Mouse (Mus musculus) layer of hippocampus, postnatal 25 days (tissue): ENCODE results near the gene Kirrel2. TPM values are rescaled to one million over a fixed set of nuclear protein-coding genes. Genes with fewer than 3 reads are reported as not detected.

Experiments used
- DNase-seq, 2 experiments: peaks; one replicate each; pipeline ENCODE4 v3.0.0; 2022; ENCODE audit warnings: mixed read lengths in 2 of 2, low spot score in 1 of 2; ENCODE audit errors: extremely low spot score in 1 of 2
- total RNA-seq, 2 experiments: library from RNA; stranded (reverse); gene quantifications; 2 replicates each; pipeline ENCODE4 v1.2.3; 2021

Kirrel2 gene
- total RNA-seq, 2 experiments from 2014 or later = 15.3 to 16.4 TPM

DNA sequence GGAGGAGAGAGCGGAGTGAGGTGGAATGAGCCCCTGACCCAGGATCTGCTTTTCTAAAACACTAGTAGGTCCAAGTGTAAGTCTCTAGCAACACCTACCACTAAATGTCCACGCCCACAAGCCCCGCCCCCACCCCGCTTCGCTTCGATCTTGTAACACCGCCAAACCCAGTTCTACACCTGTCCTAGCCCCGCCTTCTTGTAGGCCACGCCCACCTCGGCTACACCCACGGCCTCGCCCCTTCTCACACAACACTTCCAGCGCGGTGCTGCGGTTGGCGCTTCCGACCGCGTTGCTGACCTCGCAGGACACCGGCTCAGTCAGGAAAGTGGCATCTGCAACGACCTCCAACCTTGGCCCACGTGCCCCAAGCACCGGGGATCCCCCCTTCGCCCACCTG, 3.7 kb downstream of the Kirrel2 start:
- no peak for DNase-seq

DNA sequence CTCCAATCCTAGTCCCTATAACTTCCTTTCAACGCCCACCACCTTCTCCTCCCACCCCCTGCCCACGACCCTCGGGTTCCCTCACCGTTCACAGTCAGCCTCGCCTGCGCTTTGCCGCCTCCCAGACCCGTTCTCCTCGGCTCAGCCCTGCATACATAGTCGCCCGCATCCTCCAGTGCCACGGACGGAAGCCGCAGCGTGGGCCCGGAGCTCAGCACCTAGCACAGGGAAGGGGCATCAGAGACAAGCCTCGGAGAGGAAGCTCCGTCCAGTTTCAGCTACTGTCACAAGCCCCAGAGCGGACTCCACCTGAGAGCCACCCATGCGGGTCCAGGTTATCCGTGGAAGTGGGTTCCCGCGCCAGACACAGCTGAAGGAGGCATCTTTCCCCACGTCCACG, 4.2 kb downstream of the Kirrel2 start:
- DNase-seq = no peak

DNA sequence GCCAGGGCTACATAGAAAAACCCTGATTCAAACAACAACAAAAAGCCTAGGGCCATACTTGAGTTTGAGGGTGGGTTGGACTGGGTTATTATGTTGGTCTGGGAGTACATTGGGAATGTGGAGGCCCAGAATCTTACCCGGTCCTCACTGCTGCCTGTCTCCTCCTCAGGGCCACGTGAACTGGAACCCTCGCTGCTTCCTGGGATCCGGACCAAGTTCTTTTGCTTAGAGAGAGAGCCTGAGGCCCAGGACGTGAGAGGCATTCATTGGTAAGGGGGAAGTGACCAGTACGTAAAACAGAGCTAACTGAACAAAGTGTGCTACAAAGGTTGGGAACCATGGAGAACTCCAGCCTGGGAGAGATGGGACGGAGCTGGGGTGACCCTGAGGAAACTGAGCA, 7.2 kb downstream of the Kirrel2 start:
- DNase-seq = no peak

DNA sequence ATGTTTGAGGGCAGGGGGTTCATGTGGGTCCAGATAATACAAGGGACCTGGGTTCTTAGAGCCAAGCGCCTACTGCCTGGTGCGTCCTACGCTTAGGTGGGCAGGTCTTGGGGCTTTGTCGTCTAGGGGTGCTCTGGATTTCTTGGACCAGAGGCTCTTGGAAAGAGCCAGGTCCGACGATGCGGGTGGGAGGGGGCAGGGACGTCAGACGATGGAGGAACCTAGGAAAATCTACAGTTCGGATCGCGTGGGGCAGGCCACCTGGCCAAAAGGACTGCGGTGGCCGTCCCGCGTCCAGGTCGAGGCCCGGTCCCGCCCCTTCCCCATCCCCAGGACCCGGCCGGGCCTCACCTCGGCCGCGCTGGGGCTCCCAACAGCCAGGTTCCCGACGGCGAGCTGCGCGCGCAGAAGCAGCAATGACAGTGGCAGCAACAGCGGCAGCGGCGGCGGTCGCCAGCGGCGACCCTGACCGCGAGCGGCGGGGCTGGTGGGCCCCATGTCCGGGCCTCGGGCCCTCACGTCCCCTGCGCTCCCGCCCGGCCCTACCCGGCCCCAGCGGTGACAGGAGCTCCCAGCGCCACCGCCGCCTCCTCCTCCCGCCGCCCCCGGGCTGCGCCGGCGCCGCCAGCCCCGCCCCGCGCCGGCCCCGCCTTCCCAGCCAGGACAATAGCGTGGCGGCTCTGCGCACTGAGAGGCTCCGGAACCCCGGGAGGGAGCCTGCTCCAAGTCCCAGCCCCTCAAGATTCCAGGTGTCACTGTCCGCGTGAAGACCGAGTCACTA, 12.3 kb downstream of the Kirrel2 start, which contains the start of gene Aplp1:
TSS of gene Aplp1 (minus strand) at position 565 of the 781 bp plus-strand sequence.
- peak; percentile 74 to 77 for DNase-seq

DNA sequence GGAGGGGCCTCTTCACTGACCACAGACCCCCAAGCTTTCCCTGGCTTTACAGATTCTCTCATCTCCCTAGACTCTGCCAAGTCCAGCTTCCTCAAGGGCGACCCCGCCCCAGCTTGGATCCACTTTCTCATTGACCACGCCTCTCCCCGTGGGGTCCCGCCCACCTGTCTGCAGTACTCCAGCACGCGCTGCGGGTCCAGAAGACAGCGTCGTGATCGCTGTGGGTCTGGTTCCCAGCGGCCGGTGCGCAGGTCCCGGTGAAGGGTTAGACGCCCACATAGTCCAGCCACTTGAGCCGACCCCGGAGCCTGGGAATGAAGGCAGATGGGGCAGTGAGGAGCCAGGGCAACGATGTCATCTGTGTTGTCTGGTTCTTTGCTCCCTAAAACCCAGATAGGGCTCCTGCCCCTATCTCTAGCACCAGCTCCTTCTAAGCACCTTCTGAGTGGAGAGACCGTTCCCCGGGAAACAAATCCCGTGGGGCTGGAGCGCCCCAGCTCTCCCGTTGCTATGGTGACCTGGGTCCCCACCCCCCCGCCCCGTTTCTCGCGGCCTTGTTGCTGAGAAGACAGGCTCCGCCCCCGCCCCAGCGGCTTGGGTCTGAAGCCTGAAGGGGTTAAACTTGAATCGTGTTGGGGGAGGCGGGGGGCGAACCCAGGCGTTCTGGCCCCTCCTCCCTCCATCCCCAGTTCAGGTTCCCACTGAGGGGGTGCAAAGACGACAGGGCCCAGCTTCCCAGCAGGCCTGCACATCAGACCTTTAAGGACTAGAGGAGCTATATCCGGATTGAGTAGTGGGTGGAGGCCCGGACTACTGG, 13.1 kb downstream of the Kirrel2 start:
- peak in 1 of 2 experiments; percentile 55 for DNase-seq

DNA sequence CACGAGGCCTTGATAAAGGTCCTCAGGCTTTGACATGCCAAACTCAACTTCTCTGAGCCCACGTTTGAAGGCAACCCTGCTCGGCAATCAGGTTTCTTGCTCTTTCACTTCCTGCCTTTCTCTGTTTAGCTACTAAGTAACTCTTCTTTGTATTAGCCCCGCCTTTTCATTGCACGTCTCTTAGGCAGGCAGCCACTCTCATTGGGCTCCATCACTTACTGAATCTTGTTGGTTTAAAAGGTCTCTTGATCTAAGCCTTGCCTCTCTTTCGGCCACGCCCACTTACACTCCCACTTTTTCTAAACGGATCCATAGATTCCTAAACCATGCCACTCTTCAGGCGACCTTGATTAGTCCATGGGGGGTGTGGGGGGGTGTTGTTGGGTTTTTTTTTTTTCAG, 13.8 kb downstream of the Kirrel2 start:
- DNase-seq = no peak

DNA sequence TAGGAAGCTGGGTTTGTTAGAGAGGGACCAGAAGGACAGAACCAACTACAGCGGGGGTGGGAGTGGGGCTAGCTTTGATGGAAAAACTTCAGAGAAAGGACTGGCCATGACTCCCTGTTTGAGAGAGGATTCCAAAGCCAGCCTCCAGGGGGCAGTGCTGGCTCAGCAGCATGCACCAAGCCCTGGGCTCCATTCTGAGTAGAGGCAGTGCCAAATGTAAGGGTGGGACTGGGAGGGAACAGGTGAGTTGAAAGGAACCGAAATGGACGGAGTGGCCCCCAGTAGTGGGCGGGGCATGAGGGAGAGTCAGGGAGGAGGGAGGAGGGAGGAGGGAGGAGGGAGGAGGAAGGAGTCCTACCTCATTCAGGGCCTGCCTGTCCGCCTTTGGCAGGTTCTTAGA, 16.8 kb downstream of the Kirrel2 start:
- DNase-seq = peak in 1 of 2 experiments; percentile 77

DNA sequence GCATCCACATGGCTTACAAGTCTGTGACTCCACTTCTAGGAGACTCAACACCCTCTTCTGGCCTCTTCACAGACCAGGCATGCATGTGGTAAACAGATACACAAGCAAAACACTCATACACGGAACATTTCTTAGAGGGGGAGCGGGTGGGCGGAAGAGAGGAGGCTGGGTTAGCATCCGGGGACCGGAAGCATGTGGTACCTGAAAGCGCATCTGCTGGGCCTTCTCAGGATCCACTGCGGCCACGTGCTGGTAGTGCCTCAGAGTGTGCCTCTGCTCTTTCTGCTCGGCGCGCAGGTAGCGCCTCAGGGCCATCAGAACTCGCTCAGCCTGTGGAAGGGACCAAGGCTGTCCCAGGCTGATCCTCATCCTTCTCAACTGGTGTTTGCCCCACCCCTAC, 17.8 kb downstream of the Kirrel2 start:
- no peak for DNase-seq

DNA sequence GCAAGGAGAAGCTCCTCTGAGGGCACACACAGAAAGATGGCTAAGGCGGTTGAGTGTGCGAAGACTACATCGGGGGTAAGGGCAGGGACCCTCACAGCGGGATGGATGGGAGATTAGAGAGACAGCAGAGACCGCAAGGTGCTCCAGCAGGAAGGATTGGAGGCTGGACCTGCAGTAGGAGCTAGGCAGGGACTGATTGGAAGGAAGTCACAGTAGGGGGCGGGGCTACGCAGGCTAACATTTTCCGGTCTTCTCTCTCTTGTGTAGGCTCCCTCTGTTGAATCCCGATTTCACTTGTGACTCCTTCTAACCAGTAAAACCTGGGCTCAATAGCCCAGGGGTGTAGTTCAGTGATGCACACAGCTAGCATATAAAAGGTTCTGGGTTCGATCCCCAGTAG, 20.6 kb downstream of the Kirrel2 start:
- no peak for DNase-seq

DNA sequence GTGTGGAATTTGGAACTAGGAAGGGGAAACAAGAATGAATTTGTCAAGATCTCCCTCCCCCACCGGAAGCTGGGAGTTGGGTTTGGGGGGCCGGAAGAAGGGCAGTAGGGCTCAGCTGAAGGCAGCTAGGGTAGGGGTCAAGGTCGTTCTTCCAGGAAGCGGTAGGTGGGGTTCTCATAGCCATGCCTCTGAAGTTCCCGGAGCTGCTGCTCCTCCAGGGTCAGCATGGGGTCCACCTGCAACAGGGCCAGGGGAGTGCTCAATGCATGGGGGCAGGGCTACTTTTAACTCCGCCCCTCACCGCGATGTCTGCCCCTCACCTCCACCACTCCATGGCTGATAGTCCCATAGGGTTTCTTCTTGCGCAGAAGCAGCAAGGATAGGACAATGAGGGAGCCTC, 22.3 kb downstream of the Kirrel2 start:
- no peak for DNase-seq

DNA sequence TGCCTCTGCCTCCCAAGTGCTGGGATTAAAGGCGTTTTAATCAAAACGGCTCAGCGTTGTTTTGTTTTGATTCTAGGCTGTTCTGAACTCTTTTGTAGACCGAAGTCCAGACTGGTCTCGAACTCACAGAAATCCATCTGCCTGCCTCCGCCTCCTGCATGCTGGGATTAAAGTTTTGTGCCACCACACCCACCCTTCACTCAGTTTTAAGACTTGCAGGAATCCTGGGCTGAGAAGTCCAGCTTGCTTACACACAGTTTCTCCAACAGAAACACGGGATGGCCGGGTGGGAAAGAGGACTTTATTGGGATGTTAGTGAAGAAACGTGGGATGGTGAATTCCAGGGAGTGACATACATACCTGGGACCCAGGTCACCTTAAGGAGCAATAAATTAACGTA, 22.8 kb downstream of the Kirrel2 start:
- no peak for DNase-seq

DNA sequence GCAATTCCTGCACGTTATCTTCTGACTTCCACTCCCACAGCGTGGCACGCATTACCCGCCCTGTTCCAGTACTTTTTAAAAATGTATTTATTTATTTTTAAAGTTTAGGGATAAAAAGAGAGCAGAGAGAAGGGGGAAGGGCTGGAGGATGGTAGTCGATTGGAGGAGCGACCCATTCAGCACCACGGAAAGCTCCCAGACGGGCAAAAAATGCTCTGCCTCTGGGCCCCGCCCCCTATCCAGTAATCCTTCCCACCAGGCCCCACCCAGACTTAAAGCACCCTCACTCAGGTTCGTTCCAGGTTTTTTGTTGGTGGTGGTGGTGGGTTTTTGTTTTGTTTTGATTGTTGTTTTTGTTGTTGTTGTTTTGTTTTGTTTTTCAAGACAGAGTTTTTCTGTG, 23.3 kb downstream of the Kirrel2 start:
- peak in 1 of 2 experiments; percentile 37 for DNase-seq

DNA sequence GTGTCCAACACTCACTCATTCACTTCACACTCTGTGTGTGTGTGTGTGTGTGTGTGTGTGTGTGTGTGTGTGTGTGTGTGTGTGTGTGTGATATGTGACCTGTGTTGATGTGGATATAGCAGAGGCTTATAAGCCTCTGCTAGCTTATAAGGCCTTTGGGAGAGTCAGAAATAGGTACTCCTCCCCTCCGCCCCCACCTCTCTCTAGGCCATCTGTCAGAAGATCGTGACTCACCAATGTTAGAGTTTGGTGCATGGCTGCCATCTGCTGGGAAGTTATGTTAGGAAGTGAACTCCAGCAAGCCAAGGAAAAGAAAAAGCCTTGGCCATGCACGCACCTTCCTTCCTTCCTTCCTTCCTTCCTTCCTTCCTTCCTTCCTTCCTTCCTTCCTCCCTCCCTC, 25.7 kb downstream of the Kirrel2 start:
- DNase-seq = peak; percentile 60 to 74

DNA sequence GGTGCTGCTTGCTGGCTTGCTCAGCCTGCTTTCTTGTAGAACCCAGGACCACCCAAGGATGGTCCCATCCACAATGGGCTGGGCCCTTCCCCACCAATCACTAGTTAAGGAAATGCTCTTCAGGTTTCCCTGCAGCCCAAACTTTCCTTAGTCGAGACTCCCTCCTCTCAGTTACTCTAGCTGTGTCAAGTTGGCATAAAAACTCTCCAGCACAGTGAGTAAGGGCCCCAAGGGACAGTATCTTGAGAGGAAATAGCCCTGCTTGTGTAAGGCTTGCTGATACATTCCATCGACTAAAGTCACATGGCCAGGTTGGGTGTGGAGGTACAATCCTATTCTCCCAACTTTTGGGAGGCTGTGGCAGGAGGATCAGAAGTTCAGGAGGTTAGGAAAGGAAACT, 27.3 kb downstream of the Kirrel2 start:
- DNase-seq = no peak

DNA sequence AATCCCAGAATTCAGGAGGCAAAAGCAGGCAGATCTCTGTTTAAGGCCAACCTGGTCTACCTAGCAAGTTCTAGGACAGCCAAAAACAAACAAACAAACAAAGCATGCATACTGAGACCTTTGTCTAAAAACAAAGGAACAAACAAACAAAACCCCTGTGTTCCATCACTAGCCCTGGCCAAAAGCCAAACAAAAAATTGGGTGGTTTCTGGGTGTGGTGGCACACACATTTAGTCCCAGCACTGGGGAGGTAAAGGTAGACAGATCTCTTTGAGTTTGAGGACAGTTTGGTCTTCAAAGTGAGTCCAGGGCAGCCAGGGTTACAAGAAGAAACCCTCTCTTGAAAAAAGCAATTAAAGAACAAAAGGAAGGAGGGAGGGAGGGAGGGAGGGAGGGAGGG, 28.2 kb downstream of the Kirrel2 start:
- DNase-seq = no peak

DNA sequence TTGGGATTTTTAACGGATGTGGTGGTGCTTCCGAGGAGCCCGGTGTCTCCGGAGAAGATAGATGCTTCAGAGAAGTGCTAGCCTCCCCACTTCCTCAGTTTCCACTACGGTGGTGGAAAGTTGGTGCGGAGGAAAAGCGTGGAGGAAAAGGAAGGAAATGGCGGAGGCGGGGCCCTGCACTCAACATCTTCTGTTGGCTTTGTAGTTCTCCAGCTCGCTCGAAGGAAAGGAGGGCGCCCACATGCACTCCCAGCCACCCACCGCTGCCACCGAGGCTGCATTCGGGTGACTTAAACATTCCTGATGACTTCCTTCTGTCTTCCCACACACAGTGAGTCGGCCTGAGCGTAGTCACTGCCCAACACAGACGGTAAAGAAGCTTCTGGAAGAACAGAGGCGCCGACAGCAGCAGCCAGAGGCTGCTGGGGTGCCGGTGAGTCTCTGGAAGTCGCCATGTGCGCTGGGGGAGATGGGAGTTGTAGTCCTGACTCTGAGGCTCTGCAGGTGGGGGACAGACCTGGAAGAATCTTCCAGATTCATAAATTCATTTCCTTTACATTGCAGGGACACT, 34.3 kb downstream of the Kirrel2 start:
- DNase-seq = peak in 1 of 2 experiments; percentile 25

DNA sequence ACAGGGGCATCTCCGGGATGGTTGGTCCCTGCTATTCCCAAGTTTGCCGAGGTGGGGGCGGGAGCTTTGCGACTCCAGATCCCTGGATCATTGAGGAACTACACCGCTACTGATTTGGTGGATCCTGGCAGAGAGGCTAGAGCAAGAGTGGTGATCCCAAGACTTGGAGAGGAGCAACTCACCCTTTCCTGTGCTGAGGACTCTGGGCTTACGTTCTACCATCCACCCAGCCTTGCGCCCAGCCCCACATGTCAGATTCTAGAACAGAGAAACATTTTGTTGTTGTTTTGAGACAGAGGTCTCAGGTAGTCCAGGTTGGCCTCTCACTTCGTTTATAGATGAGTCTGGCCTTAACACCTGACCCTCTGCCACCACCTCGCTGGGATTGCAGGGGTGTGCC, 34.9 kb downstream of the Kirrel2 start:
- no peak for DNase-seq

DNA sequence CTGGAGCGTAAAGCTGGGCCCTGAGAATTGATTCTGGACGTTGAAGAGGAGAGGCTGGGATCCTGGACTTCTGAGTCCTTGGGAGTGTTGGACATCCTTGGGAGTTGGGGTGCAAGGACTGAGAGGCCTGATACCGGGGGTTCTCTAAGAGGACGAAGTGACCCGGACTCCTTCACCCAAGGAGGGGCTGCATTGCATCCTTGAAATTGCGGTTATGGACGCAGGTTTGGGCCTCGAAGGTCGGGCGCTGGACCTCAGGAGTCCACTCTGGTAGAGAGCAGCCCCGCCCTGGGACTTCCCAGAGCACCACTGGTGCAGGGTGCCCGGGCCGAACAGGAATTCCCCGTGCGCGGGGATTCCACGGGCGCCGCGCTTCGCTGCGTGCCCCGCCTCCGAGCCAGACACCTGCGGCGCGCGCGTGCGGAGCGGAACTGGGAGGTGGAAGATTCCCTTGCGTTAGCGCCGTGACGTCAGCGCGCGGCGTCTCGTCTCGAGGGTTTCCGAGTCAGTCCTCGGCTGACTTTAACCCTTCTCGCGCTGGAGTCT, 35.5 kb downstream of the Kirrel2 start:
- DNase-seq = peak; percentile 87 to 90

DNA sequence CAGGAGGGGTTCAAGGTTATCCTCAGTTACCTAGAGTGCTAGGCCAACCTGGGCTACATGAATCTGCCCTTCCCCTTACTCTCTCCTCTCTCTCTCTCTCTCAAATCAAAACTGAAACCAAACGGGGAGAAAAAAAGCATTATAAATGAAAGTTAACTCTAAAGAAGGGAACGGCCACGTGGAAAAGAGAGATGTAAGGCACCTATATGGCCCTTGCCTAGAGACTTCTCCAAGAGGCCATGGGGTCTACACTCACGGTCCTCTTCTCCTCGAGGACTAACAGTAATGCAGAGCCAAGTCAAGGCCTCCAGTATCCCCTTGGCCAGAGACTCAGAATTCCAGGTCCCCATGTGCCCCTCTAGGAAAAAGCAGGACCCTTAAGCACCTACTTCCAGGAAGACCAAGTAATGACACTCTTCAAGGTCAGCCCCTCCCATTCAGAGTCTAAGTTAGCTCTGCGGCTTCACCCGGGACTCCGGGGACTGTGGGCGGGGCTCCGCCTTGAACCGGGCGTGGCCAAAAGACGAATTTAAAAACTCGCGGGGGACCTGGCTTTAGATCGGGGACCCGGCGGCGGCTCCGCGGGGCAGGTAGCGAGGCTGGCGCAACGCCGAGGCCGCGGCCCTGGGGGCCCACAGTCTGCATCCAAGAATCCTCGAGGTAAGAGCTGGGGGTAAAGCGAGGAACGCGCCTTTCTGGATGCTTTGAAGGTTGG, 36.2 kb downstream of the Kirrel2 start, which contains the start of gene Nfkbid:
TSS of gene Nfkbid (plus strand) at position 558 of the 715 bp plus-strand sequence.
- peak in 1 of 2 experiments; percentile 17 for DNase-seq

DNA sequence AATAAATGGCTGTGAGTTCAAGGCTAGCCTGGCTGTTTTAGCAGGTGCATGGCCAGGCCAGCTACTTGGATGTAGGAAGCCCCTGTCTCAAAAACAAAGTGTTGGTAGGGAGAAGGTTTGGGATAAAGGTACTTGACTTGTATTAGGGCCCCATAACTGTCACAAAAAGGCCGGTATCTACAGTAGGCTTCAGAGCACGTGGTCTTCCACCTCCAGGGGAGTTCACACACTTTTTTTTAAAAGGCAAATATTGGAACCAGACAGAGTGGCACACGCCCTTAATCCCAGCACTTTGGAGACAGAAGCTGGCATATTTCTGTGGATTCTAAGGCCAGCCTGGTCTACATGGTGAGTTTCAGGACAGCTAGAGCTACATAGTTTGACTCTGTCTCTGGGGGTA, 36.8 kb downstream of the Kirrel2 start:
- DNase-seq = no peak
